ENCODE assay signal across 8 mouse cellular contexts in genomic region chr4:117288277-117288926, GRCm38 (mm10). TPM values are rescaled to one million over a fixed set of nuclear protein-coding genes. Genes with fewer than 3 reads are reported as not detected.
DNase-seq lines count a peak whose midpoint lies in the region; ATAC-seq and TF ChIP-seq lines count a peak whose summit lies in the region.

No protein-coding gene starts in this region.

- H3K27me3 ChIP-seq in heart, embryonic 16.5 days (ENCODE audit: control insufficient read depth, insufficient read depth, low read length), result no peaks in the 10 kb centered on the region
- H3K27me3 ChIP-seq in hindbrain, embryonic 12.5 days, result no peaks in the 10 kb centered on the region
- H3K27me3 ChIP-seq in midbrain, embryonic 12.5 days, result peaks cover 37% of the 10 kb centered on the region

- H3K36me3 ChIP-seq in heart, embryonic 16.5 days (ENCODE audit: control insufficient read depth, insufficient read depth), result peaks cover 21% of the 10 kb centered on the region
- peaks cover 29% of the 10 kb centered on the region for H3K36me3 ChIP-seq in hindbrain, embryonic 12.5 days
- H3K36me3 ChIP-seq in midbrain, embryonic 12.5 days, result peaks cover 34% of the 10 kb centered on the region

- no peak for ATAC-seq in heart, embryonic 16.5 days (replicated peaks; ENCODE audit: extremely low read depth, insufficient read depth, low FRiP score)
- ATAC-seq in hindbrain, embryonic 12.5 days (ENCODE audit: low FRiP score), result no peak
- no peak for ATAC-seq in midbrain, embryonic 12.5 days (ENCODE audit: low FRiP score, low read depth)

- no peak for DNase-seq in heart, adult 11 months
- no peak for DNase-seq in gastrocnemius, postnatal 4 days (ENCODE audit: low spot score in 2 of 2)
- no peak for DNase-seq in layer of hippocampus, postnatal 25 days (ENCODE audit: extremely low spot score in 1 of 2, low spot score in 1 of 2)
- DNase-seq in kidney, postnatal 10 days, result no peak

- TF ChIP-seq POLR2A in bone marrow, adult 2 months (IDR thresholded peaks at IDR 0.05; ENCODE audit: borderline replicate concordance, control insufficient read depth, low read depth, low read length), result no peak

- peak overlapping the region; percentile 89 for H3K27ac ChIP-seq in heart, embryonic 16.5 days (ENCODE audit: low read length)
- H3K27ac ChIP-seq in bone marrow, adult 2 months (ENCODE audit: control insufficient read depth, insufficient read depth, low read depth, low read length, poor library complexity), result peak overlapping the region; percentile 89; the same call in 1 of the 2 replicates
- peak overlapping the region; percentile 94 for H3K27ac ChIP-seq in hindbrain, embryonic 12.5 days
- H3K27ac ChIP-seq in midbrain, embryonic 12.5 days (replicated peaks), result peak overlapping the region; percentile 95

- H3K4me1 ChIP-seq in heart, embryonic 16.5 days (ENCODE audit: control insufficient read depth, insufficient read depth, low read length), result peaks cover 20% of the 10 kb centered on the region
- H3K4me1 ChIP-seq in bone marrow, adult 2 months (ENCODE audit: control insufficient read depth, insufficient read depth, low read length), result no peaks in the 10 kb centered on the region
- peaks cover 58% of the 10 kb centered on the region for H3K4me1 ChIP-seq in hindbrain, embryonic 12.5 days
- H3K4me1 ChIP-seq in midbrain, embryonic 12.5 days, result peaks cover 62% of the 10 kb centered on the region

- peak overlapping the region; percentile 89 for H3K4me2 ChIP-seq in heart, embryonic 16.5 days (ENCODE audit: low read depth, low read length)
- H3K4me2 ChIP-seq in hindbrain, embryonic 12.5 days (replicated peaks), result peak overlapping the region; percentile 66
- peak overlapping the region; percentile 65 for H3K4me2 ChIP-seq in midbrain, embryonic 12.5 days (replicated peaks)

- TF ChIP-seq CTCF in bone marrow, adult 2 months (IDR thresholded peaks at IDR 0.05; ENCODE audit: control insufficient read depth, insufficient read depth, low read length), result no peak

- no peaks in the 10 kb centered on the region for H3K9me3 ChIP-seq in heart, embryonic 16.5 days (replicated peaks; ENCODE audit: control insufficient read depth, low read length)
- no peaks in the 10 kb centered on the region for H3K9me3 ChIP-seq in hindbrain, embryonic 12.5 days (replicated peaks)
- no peaks in the 10 kb centered on the region for H3K9me3 ChIP-seq in midbrain, embryonic 12.5 days

- H3K9ac ChIP-seq in heart, embryonic 16.5 days (ENCODE audit: low read length), result peak overlapping the region; percentile 81
- peak overlapping the region; percentile 83 for H3K9ac ChIP-seq in hindbrain, embryonic 12.5 days
- H3K9ac ChIP-seq in midbrain, embryonic 12.5 days (replicated peaks), result peak overlapping the region; percentile 83

- H3K4me3 ChIP-seq in heart, embryonic 16.5 days (ENCODE audit: low read length), result peak overlapping the region; percentile 73
- H3K4me3 ChIP-seq in bone marrow, adult 2 months (replicated peaks; ENCODE audit: control insufficient read depth, low read depth, low read length), result peak overlapping the region; percentile 81
- H3K4me3 ChIP-seq in hindbrain, embryonic 12.5 days, result peak overlapping the region; percentile 65
- peak overlapping the region; percentile 79 for H3K4me3 ChIP-seq in midbrain, embryonic 12.5 days

- WGBS in heart, embryonic 16.5 days, result 23% methylated on average over 25 of the region's 25 CpGs
- WGBS in bone marrow, adult 2 months, result 45% methylated on average over 25 of the region's 25 CpGs
- 22% methylated on average over 25 of the region's 25 CpGs for WGBS in hindbrain, embryonic 12.5 days
- WGBS in midbrain, embryonic 12.5 days, result 19% methylated on average over 25 of the region's 25 CpGs

RNA-seq across cellular contexts. Expression of gene Armh1, which starts 36.5 kb away (rescaled TPM):
- polyA plus RNA-seq in heart, embryonic 16.5 days (2015; fragmentation: Nextera tagmentation; extraction: Ambion mirVana), result 0.85 and 0.95 TPM in 2 replicates
- not detected in 2 replicates for polyA plus RNA-seq in bone marrow, adult 2 months (2011; ENCODE audit: insufficient read depth, insufficient read length, low replicate concordance, missing spikeins)
- 0.78 and 1.3 TPM in 2 replicates for polyA plus RNA-seq in hindbrain, embryonic 12.5 days (2016; fragmentation: Nextera tagmentation; extraction: Ambion mirVana)
- 0.32 and 0.47 TPM in 2 replicates for polyA plus RNA-seq in midbrain, embryonic 12.5 days (2016; fragmentation: Nextera tagmentation; extraction: Ambion mirVana)
- total RNA-seq in gastrocnemius, postnatal 4 days (2021), result not detected
- under 1 TPM; 0.52 to 0.79 TPM for total RNA-seq in layer of hippocampus, postnatal 25 days (2021)

RNA-seq across cellular contexts. Expression of gene Tmem53, which starts 36.7 kb away (rescaled TPM):
- polyA plus RNA-seq in heart, embryonic 16.5 days (2015; fragmentation: Nextera tagmentation; extraction: Ambion mirVana), result 36.8 and 39.9 TPM in 2 replicates
- 1.7 TPM in 1 of 2 replicates, not detected in the other for polyA plus RNA-seq in bone marrow, adult 2 months (2011; ENCODE audit: insufficient read depth, insufficient read length, low replicate concordance, missing spikeins)
- 9.0 and 9.6 TPM in 2 replicates for polyA plus RNA-seq in hindbrain, embryonic 12.5 days (2016; fragmentation: Nextera tagmentation; extraction: Ambion mirVana)
- 7.1 TPM in 2 replicates for polyA plus RNA-seq in midbrain, embryonic 12.5 days (2016; fragmentation: Nextera tagmentation; extraction: Ambion mirVana)
- 10 to 100 TPM; 11.5 to 13.8 TPM for total RNA-seq in gastrocnemius, postnatal 4 days (2021)
- total RNA-seq in layer of hippocampus, postnatal 25 days (2021), result 1 to 10 TPM; 4.6 to 6.0 TPM
